Mouse (Mus musculus): ENCODE data around the gene Ccl2.

Ccl2 gene

DNA sequence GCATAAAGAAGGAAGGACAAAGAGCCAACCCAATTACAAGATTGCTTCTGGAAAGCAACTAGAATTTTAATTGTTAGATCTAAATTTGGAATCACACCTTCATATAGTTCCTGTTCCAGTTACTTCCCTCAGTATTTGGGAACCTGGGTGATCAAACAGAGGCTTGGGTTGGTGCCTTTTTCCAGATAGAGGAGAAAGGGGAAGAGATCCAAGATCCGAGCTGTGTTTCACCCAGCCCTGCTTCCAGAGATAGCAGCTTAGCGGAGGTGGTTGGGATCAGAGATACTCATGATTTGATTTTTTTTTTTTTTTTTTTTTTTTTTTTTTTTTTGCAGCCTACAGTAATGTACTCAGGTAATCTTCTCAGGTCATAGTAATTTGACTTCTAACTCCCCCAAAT lies 486 bp downstream of the Ccl2 start:
- DNase-seq (ENCODE audit: low spot score), result no peak

DNA sequence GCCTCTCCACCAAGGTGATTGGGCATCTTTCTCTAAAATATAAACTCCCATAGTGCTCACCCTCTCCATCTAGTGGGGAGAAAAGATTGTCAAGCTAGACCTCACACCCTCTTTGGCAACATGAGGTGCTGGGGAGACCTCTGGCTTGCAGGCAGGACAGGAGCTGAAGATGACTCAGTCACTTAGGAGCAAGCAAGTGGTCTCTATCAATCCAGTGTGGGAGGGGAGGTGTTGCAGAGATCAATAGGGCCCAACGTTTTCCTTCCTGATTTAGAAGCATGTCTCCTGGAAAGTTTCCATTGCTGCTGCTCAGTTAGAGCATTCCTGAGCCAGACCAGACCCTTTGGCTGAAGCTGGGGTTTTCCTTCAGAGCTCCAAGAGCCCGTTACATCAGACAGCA lies 3.2 kb downstream of the Ccl2 start, which contains the start of gene Gm17268:
Gm17268 (minus strand) TSS at position 28 of the 400 bp plus-strand sequence.
- no peak for DNase-seq (ENCODE audit: low spot score)

DNA sequence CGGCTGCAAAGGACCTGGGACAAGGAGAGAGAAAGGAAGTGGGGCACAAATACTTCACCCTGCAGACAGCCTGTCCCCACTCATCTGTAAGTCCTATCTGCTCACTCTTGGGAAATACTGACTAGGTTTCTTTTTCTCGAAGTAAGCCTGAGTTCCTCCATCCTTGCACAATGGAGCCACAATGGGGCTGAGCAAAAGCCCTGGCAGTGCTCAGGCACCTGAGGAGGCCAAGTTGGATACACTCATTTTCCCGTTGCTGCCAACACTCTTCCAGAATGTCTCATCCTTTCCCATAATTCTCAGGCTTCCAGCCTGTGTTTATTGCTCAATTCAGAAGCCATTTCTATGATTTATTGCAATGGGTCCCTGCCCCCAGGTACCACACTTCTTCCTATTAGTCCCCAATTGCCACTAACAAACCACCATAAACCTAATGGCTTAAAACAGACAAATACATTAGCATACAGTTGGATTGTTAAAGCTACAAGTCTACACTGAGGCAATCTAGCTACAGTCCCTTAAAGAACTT lies 3.8 kb downstream of the Ccl2 start:
- DNase-seq (ENCODE audit: low spot score), result no peak

DNA sequence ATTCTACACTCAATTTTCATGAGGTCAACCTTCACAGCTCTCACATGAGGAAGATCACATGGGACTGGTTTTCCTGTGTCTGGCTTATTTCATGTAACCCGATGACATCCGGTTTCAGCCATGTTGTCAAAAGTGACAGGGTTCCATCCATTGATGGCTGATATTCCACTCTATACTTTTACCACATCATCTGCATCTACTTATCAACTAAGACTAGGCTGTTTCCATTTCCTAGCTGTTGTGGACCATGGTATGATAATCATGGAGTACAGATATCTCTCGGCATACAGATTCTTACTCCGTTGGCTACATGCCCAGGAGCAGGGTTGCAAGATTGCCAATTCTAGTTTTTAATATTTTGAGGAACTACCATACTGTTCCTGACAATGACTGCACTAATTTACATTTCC lies 6.3 kb downstream of the Ccl2 start:
- no peak for DNase-seq (ENCODE audit: low spot score)

DNA sequence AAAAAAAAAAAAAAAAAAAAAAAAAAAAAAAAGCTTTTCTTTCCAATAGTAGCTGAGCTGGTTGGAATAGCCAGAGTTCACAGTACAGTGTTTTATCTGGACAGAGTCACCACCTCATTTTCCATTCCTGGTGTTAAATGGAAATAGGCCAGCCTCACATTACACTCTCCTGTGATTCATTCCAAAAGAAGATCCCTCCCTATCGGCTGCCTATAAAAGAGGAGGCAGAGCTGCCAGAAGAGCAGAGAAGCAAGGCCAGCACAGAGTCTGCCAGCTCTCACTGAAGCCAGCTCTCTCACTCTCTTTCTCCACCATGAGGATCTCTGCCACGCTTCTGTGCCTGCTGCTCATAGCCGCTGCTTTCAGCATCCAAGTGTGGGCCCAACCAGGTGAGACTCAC lies 10.1 kb downstream of the Ccl2 start, which contains the start of gene Ccl7:
Ccl7 (plus strand) TSS at position 242 of the 400 bp plus-strand sequence.
- DNase-seq (ENCODE audit: low spot score), result no peak

DNA sequence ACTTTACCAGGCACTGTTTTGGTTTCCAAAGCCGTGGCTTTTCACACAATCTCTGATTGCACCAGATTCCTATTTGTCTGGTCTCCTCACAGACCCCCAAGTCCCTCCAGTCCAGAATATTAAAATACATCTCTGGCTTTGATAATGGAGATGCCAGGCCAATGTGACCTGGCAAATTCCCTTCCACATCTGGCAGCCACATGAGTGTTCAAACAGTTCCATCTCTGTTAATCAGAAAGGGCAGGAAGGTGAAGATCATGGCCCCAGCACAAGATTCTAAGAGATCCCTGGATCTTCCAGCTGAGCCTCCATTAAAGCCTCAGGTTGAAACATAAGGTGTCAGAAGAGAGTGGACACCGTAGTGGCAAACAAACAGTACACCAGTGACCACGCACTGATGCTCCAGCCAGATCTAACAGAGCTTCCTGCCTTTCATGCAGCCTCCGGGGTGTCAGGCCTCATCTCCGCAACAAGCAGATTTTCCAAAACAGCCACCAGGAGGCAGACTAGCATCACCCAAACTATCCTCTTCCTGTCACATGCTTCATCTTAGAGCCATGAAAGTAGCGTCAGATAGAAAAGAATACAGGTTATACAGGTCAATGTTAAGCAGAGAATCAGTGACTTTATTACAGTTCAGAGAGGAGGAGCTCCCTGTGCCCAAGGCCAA lies 12.5 kb downstream of the Ccl2 start:
- no peak for DNase-seq (ENCODE audit: low spot score)

DNA sequence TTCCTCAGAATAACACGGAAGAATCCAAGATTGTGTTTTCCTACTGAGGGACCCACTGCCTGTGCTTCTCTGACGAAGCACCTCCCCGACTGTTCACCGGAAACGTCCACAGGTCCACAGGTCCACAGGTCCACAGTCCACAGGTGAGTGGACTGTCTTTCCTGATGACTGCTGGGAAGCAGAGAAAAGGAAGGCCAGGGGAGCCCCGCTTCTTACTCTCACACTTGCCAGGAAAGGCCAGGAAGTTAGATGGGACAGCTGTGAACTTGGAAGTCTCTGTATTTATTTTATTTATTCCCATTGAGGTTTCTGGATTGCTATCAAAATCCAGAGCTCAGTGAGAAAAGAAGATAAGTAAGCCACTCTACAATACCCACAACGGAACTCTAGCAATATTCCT lies 18.5 kb downstream of the Ccl2 start:
- no peak for DNase-seq (ENCODE audit: low spot score)

DNA sequence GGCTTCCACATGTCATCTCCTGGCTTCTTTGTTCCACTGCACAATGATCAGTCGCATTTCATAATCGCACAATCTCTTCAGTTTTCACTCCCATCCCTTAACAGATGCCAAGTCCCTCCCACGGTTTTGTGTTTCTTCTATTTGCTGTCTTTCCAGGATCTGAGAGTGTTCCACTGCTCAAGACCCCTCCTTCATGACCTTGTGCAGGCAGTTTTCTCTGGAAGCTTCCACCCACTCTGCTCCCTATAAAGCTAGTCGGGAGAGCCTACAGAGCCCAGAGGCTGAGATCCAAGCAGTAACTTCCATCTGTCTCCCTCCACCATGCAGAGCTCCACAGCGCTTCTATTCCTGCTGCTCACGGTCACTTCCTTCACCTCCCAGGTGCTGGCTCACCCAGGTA lies 22.3 kb downstream of the Ccl2 start, which contains the start of gene Ccl11:
Ccl11 (plus strand) TSS at position 178 of the 400 bp plus-strand sequence.
- DNase-seq (ENCODE audit: low spot score), result no peak

DNA sequence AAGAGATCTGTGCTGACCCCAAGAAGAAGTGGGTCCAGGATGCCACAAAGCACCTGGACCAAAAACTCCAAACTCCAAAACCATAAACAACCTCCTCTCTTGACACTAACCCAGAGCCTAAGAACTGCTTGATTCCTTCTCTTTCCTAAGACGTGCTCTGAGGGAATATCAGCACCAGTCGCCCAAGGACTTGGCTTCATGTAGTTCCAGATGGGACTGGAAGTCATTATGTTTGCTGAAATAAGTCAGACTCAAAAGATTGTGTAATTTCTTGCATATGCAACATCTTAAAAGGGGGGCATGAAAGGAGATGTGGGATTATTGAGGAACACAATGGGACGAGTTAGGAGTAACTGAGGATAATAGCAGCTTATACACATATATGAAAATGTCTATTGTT lies 26.9 kb downstream of the Ccl2 start:
- DNase-seq (ENCODE audit: low spot score), result no peak

DNA sequence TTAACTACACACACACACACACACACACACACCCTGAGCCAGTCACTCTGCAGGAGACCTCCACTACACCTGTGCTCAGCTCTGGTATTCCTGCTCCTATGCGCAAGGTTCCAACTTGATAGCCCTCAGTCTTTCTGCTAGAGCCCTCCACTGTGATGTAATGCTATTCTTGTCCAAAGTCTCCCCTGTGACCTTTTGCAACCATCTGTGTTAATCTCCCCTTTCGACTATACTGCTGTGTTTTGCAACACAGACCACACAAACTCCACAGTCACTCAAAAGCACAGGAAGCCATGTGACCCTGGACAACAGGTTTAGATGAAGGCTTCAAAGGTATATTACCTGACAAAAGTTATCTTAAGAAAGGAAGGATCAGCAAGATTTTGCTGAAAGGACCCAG lies 28.1 kb downstream of the Ccl2 start:
- no peak for DNase-seq (ENCODE audit: low spot score)

DNA sequence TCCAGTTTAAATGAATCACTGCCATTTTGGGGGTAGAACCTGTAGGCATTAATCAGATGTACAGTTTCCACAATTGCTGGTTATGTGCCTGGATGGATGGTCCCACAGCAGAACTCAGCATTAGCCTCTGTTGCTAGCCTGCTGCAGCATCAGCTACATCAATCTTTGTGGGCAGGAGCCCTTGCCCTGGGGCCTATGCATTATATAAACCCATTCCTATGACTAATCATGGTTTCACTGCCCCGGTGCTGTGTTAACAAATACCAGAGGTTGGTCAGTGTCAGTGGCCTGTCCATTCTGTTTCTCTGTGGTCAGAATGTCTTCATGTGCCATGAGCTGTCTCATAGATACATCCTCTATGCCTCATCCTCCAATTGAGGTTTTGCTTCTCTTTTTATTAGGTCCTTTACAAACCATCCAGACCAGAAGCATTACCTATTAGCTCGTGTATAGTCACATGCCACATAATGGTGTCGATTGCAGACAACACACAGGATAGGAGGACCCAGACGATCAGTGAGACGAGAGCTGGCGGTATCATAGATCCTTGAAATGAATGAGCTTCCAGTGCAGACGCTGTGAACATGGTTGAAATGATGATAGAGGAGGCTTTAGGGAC lies 31.7 kb downstream of the Ccl2 start:
- no peak for DNase-seq (ENCODE audit: low spot score)

DNA sequence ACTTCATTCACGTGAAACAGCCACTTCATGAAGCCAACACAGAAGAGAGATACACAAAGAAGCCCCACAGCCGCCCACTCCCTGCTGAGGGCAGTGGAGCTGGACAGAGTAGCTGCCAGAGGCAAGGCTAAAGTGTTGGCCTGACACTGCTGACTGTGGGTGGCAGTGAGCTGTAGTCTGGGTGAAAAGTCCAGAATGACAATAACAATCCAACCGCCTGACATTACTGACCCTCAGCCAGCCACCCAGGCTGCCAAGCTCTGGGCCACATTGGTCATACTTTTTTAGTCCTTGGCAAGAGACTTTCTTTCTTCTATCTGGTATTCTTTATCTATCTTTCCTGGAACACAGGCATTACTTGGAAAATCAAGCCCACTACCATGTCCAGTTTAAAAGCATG lies 35.7 kb downstream of the Ccl2 start:
- no peak for DNase-seq (ENCODE audit: low spot score)

DNA sequence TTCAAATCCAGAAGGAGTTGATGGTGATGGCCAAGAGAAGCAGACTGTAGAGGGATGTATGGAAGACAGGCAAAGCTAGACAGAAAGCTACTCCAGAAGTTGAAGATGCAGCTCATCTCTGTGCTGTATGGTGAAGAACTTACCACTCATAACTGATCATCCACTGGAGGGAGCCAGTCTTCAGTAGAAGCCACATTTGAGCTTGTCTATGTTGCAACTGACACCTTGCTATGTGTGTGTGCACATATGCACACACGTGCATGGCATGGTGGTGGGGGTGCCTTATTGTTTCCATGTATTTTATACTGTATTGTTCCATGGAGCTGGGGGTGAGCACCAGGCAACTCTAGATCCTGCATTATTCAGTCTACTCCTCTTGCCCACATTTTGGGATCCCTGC lies 37.0 kb downstream of the Ccl2 start:
- DNase-seq (ENCODE audit: low spot score), result no peak

DNA sequence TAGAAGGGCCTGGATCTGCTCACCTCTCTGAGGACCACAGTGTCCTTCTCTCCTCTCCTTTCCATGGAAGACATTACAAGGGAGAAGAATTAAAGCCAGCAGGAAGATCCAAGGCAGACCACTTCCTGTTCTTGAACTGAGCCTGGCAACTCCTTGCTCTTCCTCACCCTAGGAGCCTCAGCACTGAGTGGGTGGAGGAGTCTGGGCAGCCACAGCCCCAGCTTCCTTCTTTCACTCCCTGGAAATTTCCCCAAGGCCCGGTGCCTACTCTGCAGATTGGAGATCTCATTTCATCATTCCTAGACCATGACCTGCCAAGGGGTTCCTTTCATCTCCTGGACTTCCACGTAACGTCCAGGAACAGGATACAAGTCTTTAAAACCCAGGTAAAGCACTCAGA lies 37.6 kb downstream of the Ccl2 start:
- no peak for DNase-seq (ENCODE audit: low spot score)

DNA sequence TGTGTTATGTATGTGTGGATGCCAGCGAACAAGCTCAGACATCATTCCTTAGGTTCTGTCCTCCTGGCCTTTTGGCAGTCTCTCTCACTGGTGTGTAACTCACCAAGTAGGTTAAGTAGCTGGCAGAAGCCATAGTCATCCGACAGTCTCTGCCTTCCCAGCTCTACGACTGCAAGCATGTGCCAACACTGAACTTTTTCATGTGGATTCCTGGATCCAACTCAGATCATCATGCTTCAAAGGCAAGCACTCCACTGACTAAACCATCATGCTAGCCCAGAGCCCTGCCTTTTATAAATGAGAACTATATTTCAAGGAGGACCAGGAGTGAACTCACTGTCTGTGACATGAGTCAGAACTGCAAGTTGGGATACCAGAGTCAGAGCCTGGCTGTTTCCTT lies 38.3 kb downstream of the Ccl2 start:
- DNase-seq (ENCODE audit: low spot score), result no peak

DNA sequence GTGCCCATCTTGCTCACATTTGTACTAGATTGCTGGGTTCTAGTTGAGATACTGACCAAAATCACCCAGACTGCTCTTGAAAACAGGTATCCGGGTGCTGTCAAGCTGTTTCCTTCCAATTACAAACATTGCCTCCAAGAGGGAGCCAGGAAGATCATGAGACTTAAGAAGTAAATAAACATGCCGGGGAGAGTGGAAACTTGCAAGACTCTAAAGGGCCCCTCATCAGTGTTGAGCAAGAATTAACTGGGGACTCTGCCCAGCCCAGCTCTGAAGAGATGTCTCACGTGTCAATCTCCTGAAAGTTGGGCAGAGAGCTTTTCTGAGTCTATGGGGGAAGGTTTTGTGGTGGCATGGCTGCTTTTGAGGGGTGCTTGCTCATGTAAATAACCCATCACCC lies 41.7 kb downstream of the Ccl2 start:
- DNase-seq (ENCODE audit: low spot score), result no peak

DNA sequence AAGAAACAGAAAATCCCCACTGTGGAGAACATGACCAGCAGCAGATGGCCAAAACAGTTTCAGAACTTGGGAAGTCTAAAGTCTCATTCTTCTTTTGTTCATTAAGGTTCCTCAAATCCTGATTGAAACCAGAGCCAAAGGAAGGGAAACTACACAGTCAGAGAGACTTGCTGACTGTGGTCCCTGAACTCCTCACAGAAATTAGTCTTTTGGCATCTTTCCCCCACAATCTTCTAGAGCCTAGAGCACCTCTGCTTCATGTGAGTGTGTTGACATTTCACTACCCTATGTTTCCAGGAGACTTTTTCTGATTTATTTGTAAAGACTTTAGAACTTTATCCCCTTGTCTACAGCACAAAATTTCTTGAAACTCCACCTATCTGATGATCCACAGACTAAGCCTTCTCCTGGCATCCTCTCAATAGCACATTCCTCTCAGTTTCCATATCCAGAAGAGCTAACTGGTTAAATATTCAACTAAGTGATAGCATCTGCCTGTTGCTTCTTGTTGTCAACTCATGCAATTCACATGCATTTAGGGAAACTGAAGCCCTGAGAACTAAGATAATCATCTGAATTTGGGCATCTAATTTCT lies 42.9 kb downstream of the Ccl2 start:
- DNase-seq (ENCODE audit: low spot score), result no peak

DNA sequence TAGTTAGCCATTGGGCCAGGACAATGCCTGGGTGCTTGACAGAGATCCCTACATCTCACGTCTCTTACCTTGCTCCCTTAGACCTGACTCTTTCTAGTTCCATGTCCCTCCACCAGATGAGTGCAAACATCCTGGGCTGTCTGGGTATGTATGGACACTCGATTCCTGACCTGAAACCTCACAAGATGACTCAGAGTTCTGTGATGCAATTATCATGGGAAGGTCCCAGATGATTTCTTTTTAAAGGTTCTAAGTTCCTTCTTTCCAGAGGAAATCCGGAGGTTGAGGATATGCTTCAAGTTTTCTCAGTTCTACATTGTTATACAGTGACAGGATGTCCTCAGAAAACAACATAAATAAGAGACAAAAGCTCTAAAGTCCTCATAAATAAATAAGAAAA lies 45.5 kb downstream of the Ccl2 start:
- no peak for DNase-seq (ENCODE audit: low spot score)

DNA sequence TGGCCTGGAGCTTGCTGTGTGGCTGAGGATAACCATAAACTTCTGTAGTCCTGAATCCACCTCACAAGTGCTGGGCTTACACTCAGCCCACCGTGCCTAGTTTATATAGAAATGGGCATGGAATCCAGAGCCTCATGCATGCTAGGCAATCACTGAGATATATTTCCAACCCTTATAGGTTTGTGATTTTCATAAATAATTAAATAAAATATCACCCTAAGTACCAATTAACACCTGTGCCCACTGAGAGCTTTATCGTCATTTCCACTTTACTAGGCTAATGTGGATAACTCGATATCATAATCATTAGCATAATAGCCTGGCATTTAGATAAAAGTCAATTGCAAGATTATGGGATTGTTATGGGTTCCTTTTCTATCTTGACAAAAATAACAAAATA lies 49.0 kb downstream of the Ccl2 start:
- DNase-seq (ENCODE audit: low spot score), result no peak
